Mouse (Mus musculus): Measurements from ENCODE around the gene Elovl2.

DNA sequence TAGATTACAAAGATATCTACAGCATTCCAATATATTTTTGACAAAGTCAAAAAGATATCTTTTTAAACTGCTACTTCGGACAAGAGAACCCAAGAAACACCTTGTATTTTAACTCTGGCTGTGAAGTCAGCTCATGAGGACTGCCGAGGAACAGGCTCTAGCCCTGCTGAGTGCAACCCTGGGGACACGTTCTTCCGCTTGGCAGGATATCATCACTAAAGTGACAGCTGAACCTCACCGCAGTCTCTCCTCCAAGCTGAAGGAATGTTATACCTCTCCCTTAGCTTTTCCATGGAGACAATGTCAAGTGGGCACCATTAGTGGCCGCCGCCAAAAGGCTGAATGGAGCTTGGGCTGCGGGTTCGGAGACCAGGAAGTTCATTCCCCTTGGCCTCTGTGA lies 16.5 kb downstream of the Elovl2 start:
- TF ChIP-seq CTCF (IDR thresholded peaks at IDR 0.05; ENCODE audit: control insufficient read depth, insufficient read depth, insufficient replicate concordance, low read depth, low read length) (no peak), POLR2A (IDR thresholded peaks at IDR 0.05; ENCODE audit: control insufficient read depth, low read depth, low read length) (no peak)
